Mouse (Mus musculus): ENCODE measurements around the gene Hist1h1d. TPM values are rescaled to one million over a fixed set of nuclear protein-coding genes. Genes with fewer than 3 reads are reported as not detected.

Gene Hist1h1d
- total and polyA plus RNA-seq, 3 experiments = 0.04 to 0.91 (median 0.86) TPM

DNA sequence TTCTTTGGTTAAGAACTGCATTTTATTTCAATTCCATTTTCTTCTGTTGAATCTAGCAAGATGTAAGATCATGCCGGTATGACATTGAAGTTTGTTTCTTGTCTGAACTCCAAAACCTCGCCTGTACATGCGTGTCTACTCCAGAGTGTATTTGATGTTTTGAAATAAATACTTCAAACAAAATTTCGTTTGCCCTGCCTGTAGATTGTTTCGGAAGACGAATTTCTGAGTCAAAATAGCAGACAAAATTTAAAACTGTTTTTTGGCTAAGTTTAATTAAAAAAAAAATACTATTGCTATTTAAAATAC is 34.8 kb upstream of the Hist1h1d start:
- Histone ChIP-seq H3K79me2 (replicated peaks; ENCODE audit: control insufficient read depth, insufficient read depth, low read length) (no peaks in the 10 kb centered on the region), H3K27ac (no peak overlapping the region; the same call in 1 of the 2 replicates), H3K27me3 (ENCODE audit: control insufficient read depth, insufficient read depth, low read length) (no peaks in the 10 kb centered on the region), H3K36me3 (ENCODE audit: control insufficient read depth, insufficient read depth, low read length) (no peaks in the 10 kb centered on the region), H3K4me1 (ENCODE audit: control insufficient read depth, insufficient read depth, low read length) (no peaks in the 10 kb centered on the region; the same call in 1 of the 2 replicates), H3K4me3 (peak overlapping the region; percentile 53), H3K9ac (ENCODE audit: low read depth, low read length) (peak overlapping the region; percentile 25; the same call in 1 of the 2 replicates)
- intact Hi-C loops (cut with DNase I) = loop anchor here (5.0 kb wide), 1 partner anchor 151 kb away; the partner anchor contains the start of gene Zfp322a
- under 1% methylated on average over 6 of the region's 6 CpGs for WGBS
- TF ChIP-seq EP300 (IDR thresholded peaks at IDR 0.05; ENCODE audit: insufficient read depth, low read depth, low read length) (no peak), POLR2A (IDR thresholded peaks at IDR 0.05; ENCODE audit: insufficient read depth, low read depth, low read length) (no peak), CTCF (IDR thresholded peaks at IDR 0.05) (no peak)
- no peak for DNase-seq

DNA sequence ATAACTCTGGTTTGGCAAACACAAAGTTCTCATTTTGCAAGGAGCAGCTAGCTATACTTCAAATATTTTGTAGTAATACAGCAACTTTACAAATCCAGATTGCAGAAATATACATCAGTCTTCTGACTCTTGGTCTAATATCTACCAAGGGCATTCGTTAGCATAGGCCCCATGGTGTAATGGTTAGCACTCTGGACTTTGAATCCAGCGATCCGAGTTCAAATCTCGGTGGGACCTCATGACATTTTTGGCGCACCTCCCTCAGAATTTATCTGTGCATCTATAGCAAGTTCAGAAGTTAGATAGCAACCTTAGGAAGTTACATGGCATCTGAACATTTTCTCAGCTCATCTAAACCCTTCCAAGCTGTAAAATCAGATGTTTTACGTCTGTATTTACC is 34.2 kb upstream of the Hist1h1d start:
- no peaks in the 10 kb centered on the region for H3K36me3 ChIP-seq (ENCODE audit: control insufficient read depth, insufficient read depth, low read length)
- TF ChIP-seq CTCF (IDR thresholded peaks at IDR 0.05) = no peak
- H3K79me2 ChIP-seq (replicated peaks; ENCODE audit: control insufficient read depth, insufficient read depth, low read length) = no peaks in the 10 kb centered on the region
- intact Hi-C loops (cut with DNase I) = loop anchor here (1.0 to 5.0 kb wide), 3 partner anchors 11 to 152 kb away; partner anchors contain the start of gene Zfp322a
- peak overlapping the region; percentile 6; the same call in 1 of the 2 replicates for H3K27ac ChIP-seq
- no peaks in the 10 kb centered on the region for H3K27me3 ChIP-seq (ENCODE audit: control insufficient read depth, insufficient read depth, low read length)
- H3K4me3 ChIP-seq = peak overlapping the region; percentile 53
- WGBS = under 1% methylated on average over 6 of the region's 6 CpGs
- H3K9ac ChIP-seq (ENCODE audit: low read depth, low read length) = no peak overlapping the region
- no peaks in the 10 kb centered on the region; the same call in 1 of the 2 replicates for H3K4me1 ChIP-seq (ENCODE audit: control insufficient read depth, insufficient read depth, low read length)
- DNase-seq = peak; percentile 78 to 82

- WGBS = under 1% methylated on average over 10 of the region's 10 CpGs
- H3K79me2 ChIP-seq (replicated peaks; ENCODE audit: control insufficient read depth, insufficient read depth, low read length) = no peaks in the 10 kb centered on the region
- no peaks in the 10 kb centered on the region; the same call in 1 of the 2 replicates for H3K4me1 ChIP-seq (ENCODE audit: control insufficient read depth, insufficient read depth, low read length)
- intact Hi-C loops (cut with DNase I) = loop anchor here (1.0 to 5.0 kb wide), 3 partner anchors 11 to 152 kb away; partner anchors contain the start of gene Zfp322a
- H3K27ac ChIP-seq = peak overlapping the region; percentile 6; the same call in 1 of the 2 replicates
- peak; percentile 79 to 86 for DNase-seq
- no peaks in the 10 kb centered on the region for H3K27me3 ChIP-seq (ENCODE audit: control insufficient read depth, insufficient read depth, low read length)
- no peak overlapping the region for H3K9ac ChIP-seq (ENCODE audit: low read depth, low read length)
- H3K36me3 ChIP-seq (ENCODE audit: control insufficient read depth, insufficient read depth, low read length) = no peaks in the 10 kb centered on the region
- TF ChIP-seq POLR2A (IDR thresholded peaks at IDR 0.05; ENCODE audit: insufficient read depth, low read depth, low read length) (no peak), EP300 (IDR thresholded peaks at IDR 0.05; ENCODE audit: insufficient read depth, low read depth, low read length) (0 out of 2 replicates have a peak, but pooled peaks have one; percentile 42)
- H3K4me3 ChIP-seq = peak overlapping the region; percentile 53
Measured at GRCm38 (mm10) chr13:23519416-23519815, 33.6 kb upstream of the Hist1h1d start.

DNA sequence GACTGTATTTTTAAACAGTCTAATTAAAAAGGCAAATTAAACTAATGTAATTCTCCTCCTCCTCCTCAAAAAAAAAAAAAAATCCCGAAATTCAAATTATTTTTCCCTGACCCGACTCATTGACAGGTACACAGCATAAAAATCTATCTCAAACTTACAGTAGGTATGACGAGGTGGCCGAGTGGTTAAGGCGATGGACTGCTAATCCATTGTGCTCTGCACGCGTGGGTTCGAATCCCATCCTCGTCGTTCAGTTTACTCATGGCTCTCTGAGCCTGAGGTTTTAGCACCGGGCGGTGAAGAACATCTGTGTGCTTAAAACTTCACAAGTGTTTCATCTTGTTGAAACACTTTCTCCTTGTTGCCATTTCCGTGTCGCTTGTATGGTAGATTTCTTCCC is 31.4 kb upstream of the Hist1h1d start:
- Histone ChIP-seq H3K4me3 (no peak overlapping the region), H3K27me3 (ENCODE audit: control insufficient read depth, insufficient read depth, low read length) (no peaks in the 10 kb centered on the region), H3K79me2 (replicated peaks; ENCODE audit: control insufficient read depth, insufficient read depth, low read length) (no peaks in the 10 kb centered on the region), H3K4me1 (ENCODE audit: control insufficient read depth, insufficient read depth, low read length) (no peaks in the 10 kb centered on the region; the same call in 1 of the 2 replicates), H3K9ac (ENCODE audit: low read depth, low read length) (no peak overlapping the region), H3K27ac (no peak overlapping the region), H3K36me3 (ENCODE audit: control insufficient read depth, insufficient read depth, low read length) (no peaks in the 10 kb centered on the region; the same call in 1 of the 2 replicates)
- TF ChIP-seq POLR2A (IDR thresholded peaks at IDR 0.05; ENCODE audit: insufficient read depth, low read depth, low read length) = no peak
- no peak for TF ChIP-seq CTCF (IDR thresholded peaks at IDR 0.05)
- TF ChIP-seq EP300 (IDR thresholded peaks at IDR 0.05; ENCODE audit: insufficient read depth, low read depth, low read length) = peak; percentile 77
- intact Hi-C loops (cut with DNase I) = no loop called here
- 3% methylated on average over 14 of the region's 14 CpGs for WGBS
- DNase-seq = peak; percentile 79 to 83

DNA sequence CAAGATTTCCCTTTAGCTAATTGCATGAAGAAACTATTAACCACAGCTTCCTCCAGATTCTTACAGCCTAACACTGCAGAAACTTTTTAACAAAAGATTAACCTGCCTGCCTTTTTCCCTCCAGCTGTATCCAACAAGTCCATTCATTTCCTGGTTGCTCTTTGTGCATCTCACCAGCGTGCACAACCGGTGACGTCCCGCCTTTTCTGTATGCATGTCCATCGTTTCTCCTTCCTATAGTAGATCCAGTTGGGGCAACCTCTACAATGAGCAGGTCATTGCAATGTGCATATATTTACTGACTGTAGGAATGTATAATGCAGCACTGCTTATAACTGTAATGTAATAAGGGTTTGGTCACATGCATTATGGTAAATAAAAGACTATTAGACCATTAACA is 29.1 kb upstream of the Hist1h1d start:
- Histone ChIP-seq H3K27ac (no peak overlapping the region), H3K36me3 (ENCODE audit: control insufficient read depth, insufficient read depth, low read length) (no peaks in the 10 kb centered on the region; the same call in 1 of the 2 replicates), H3K9ac (ENCODE audit: low read depth, low read length) (no peak overlapping the region), H3K27me3 (ENCODE audit: control insufficient read depth, insufficient read depth, low read length) (no peaks in the 10 kb centered on the region), H3K79me2 (replicated peaks; ENCODE audit: control insufficient read depth, insufficient read depth, low read length) (no peaks in the 10 kb centered on the region), H3K4me1 (ENCODE audit: control insufficient read depth, insufficient read depth, low read length) (no peaks in the 10 kb centered on the region; the same call in 1 of the 2 replicates), H3K4me3 (no peak overlapping the region)
- intact Hi-C loops (cut with DNase I) = no loop called here
- DNase-seq = no peak
- WGBS = 26% methylated on average over 5 of the region's 5 CpGs
- TF ChIP-seq EP300 (IDR thresholded peaks at IDR 0.05; ENCODE audit: insufficient read depth, low read depth, low read length) (no peak), POLR2A (IDR thresholded peaks at IDR 0.05; ENCODE audit: insufficient read depth, low read depth, low read length) (no peak), CTCF (IDR thresholded peaks at IDR 0.05) (no peak)

DNA sequence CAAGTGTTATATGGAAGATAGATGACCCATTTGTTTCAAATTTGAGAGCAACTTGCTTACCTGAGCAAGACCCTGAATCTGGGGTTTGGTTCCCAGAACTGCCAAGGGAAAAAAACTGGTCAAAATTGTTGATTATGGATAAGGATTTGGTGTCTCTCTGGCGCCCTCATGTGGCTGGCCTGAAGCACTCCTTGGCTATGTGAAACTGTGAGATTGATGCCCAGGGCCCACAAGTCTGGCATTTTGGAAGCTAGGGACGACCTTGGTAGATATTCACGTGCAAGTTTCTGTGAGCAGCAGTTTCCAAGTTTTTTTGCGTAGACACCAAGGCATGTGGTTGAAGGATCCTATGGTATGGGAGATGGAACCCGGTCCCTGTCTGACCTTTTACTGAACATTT is 28.4 kb upstream of the Hist1h1d start:
- Histone ChIP-seq H3K4me3 (no peak overlapping the region), H3K36me3 (ENCODE audit: control insufficient read depth, insufficient read depth, low read length) (no peaks in the 10 kb centered on the region; the same call in 1 of the 2 replicates), H3K79me2 (replicated peaks; ENCODE audit: control insufficient read depth, insufficient read depth, low read length) (no peaks in the 10 kb centered on the region), H3K9ac (ENCODE audit: low read depth, low read length) (no peak overlapping the region), H3K27me3 (ENCODE audit: control insufficient read depth, insufficient read depth, low read length) (no peaks in the 10 kb centered on the region), H3K27ac (no peak overlapping the region), H3K4me1 (ENCODE audit: control insufficient read depth, insufficient read depth, low read length) (no peaks in the 10 kb centered on the region; the same call in 1 of the 2 replicates)
- WGBS = 12% methylated on average over 5 of the region's 5 CpGs
- 0 out of 2 replicates have a peak, but pooled peaks have one; percentile 43 for TF ChIP-seq EP300 (IDR thresholded peaks at IDR 0.05; ENCODE audit: insufficient read depth, low read depth, low read length)
- TF ChIP-seq CTCF (IDR thresholded peaks at IDR 0.05) = peak; percentile 97
- no peak for TF ChIP-seq POLR2A (IDR thresholded peaks at IDR 0.05; ENCODE audit: insufficient read depth, low read depth, low read length)
- peak; percentile 68 to 81 for DNase-seq
- intact Hi-C loops (cut with DNase I) = loop anchor here (5.0 kb wide), 1 partner anchor 1497 kb away; no protein-coding TSS in a partner anchor
